Mouse (Mus musculus) heart, embryonic 15.5 days (tissue): ENCODE data around the gene 2310034G01Rik. TPM values are rescaled to one million over a fixed set of nuclear protein-coding genes. Genes with fewer than 3 reads are reported as not detected.

Source experiments
- ATAC-seq: fragments of 200-750 bp; cut with Nextera tagmentation; replicated peaks from 2 replicates; pipeline ENCODE4 v1.8.0; 2017; ENCODE audit warnings: low read depth, moderate TSS enrichment; ENCODE audit not compliant: insufficient number of reproducible peaks, insufficient read depth, low FRiP score
- H3K27ac ChIP-seq: fragments of 300-500 bp; sonication (generic); 2 replicates; pipeline ENCODE4 v1.5.1; 2015; ENCODE audit warnings: mild to moderate bottlenecking, inconsistent platforms
- H3K27me3 ChIP-seq: fragments of 300-500 bp; sonication (generic); 2 replicates; pipeline ENCODE4 v1.6.1; 2015; ENCODE audit warnings: inconsistent platforms
- H3K36me3 ChIP-seq: fragments of 300-500 bp; sonication (generic); 2 replicates; pipeline ENCODE4 v1.6.1; 2015; ENCODE audit warnings: mild to moderate bottlenecking, inconsistent platforms
- H3K4me1 ChIP-seq: fragments of 300-500 bp; sonication (generic); replicated peaks from 2 replicates; pipeline ENCODE4 v1.6.1; 2015; ENCODE audit warnings: inconsistent platforms
- H3K4me2 ChIP-seq: fragments of 300-500 bp; sonication (generic); 2 replicates; pipeline ENCODE4 v1.6.1; 2015; ENCODE audit warnings: inconsistent platforms, mild to moderate bottlenecking, moderate library complexity
- H3K4me3 ChIP-seq: fragments of 300-500 bp; sonication (generic); 2 replicates; pipeline ENCODE4 v1.5.1; 2015; ENCODE audit warnings: mild to moderate bottlenecking, inconsistent platforms
- H3K9ac ChIP-seq: fragments of 300-500 bp; sonication (generic); 2 replicates; pipeline ENCODE4 v1.6.1; 2015; ENCODE audit warnings: mild to moderate bottlenecking, inconsistent platforms
- H3K9me3 ChIP-seq: fragments of 300-500 bp; sonication (generic); replicated peaks from 2 replicates; pipeline ENCODE4 v1.6.1; 2016; ENCODE audit warnings: inconsistent platforms
- WGBS: fragments of 180-500 bp; shearing (Covaris S2); methylation state at CpG from one replicate; pipeline ENCODE4 v1.1.7; 2015; ENCODE audit warnings: mixed read lengths; 5-methylcytosine and 5-hydroxymethylcytosine counted together
- polyA plus RNA-seq: library from polyadenylated mRNA; unstranded; fragments of >200 nt; fragmentation: Nextera tagmentation; extraction: Ambion mirVana; gene quantifications from 2 replicates; pipeline ENCODE4 v1.2.1, GENCODE M21; 2015

2310034G01Rik gene
- polyA plus RNA-seq, 1 experiment from 2014 or later = 0.67 TPM

GRCm38 (mm10) chr19:46357344-46358280 is 7.5 kb upstream of the 2310034G01Rik start:
- ATAC-seq = no peak; the same call in 1 of the 2 replicates
- Histone ChIP-seq H3K9me3 (no peaks in the 10 kb centered on the region), H3K9ac (peak overlapping the region; percentile 59), H3K36me3 (no peaks in the 10 kb centered on the region), H3K4me1 (peaks cover 14% of the 10 kb centered on the region), H3K27ac (peak overlapping the region; percentile 64), H3K4me3 (peak overlapping the region; percentile 62), H3K27me3 (peaks cover 14% of the 10 kb centered on the region), H3K4me2 (peak overlapping the region; percentile 91)
- WGBS = 18% methylated on average over 25 of the region's 25 CpGs

GRCm38 (mm10) chr19:46356701-46357138 is 6.6 kb upstream of the 2310034G01Rik start:
- Histone ChIP-seq H3K4me2 (peak overlapping the region; percentile 91), H3K27me3 (peaks cover 14% of the 10 kb centered on the region), H3K4me1 (peaks cover 14% of the 10 kb centered on the region), H3K27ac (peak overlapping the region; percentile 64; the same call in 1 of the 2 replicates), H3K4me3 (peak overlapping the region; percentile 62), H3K9ac (peak overlapping the region; percentile 59), H3K9me3 (no peaks in the 10 kb centered on the region), H3K36me3 (no peaks in the 10 kb centered on the region)
- ATAC-seq = peak; percentile 79
- under 1% methylated on average over 29 of the region's 29 CpGs for WGBS

DNA sequence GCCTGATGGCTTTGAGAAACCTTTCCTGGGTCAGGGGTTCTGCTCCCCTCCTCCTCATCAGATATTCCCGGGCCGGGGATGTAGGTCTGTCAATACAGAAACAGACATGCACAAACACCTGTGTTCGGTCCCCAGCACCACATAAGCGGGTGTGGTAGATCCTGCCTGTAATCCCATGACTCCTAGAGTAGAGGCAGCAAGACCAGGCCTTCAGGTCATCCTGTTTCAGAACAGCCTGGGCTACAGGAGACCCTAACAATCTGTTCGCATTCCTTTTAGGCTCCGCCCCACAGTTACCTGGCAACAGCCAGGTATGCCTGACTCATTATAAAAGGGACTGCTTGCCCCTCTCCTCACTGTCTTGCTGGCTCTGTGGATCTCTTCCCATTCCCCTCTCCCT is 552 bp downstream of the 2310034G01Rik start:
- Histone ChIP-seq H3K4me3 (peak overlapping the region; percentile 60), H3K27ac (no peak overlapping the region), H3K9ac (peak overlapping the region; percentile 75; the same call in 1 of the 2 replicates), H3K4me2 (peak overlapping the region; percentile 96), H3K36me3 (no peaks in the 10 kb centered on the region), H3K27me3 (0 out of 2 replicates have a peak, but pooled peaks cover 4% of the 10 kb centered on the region), H3K9me3 (no peaks in the 10 kb centered on the region), H3K4me1 (peaks cover 18% of the 10 kb centered on the region)
- 0 out of 2 replicates have a peak, but pooled peaks have one; percentile 20 for ATAC-seq
- WGBS = 31% methylated on average over 6 of the region's 6 CpGs

DNA sequence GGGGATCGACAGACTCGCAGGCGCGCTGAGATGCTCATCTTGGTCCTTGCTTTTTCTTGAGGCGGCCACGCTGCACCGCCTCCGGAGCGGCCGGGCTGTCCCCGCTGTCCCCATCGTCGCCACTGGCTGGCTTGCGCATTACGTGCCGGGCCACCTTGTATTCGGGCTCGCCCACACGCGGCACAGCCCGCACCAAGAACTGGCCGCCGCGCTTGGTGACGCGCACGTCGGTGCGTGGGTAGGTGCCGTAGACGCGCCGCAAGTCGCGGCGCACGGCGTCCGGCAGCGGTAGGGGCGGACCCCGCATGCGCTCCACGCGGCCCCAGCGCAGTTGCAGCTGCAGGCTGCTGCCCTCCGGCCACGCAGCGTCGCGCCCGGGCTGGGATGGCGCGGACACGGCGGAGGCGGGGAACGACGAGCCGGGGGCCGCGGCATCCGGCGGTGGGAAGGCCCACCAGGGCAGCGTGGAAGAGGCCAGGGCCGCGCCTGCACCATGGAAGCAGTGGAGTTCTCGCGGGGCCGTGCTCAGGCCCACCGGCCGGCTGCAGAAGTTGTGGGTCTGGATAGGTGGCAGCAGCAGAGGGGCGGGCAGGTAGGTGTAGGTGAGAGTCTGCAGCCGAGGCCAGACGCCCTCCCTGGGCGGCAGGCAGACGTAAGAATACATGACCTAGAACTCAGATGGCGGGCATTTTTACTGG is 1.2 kb downstream of the 2310034G01Rik start:
- under 1% methylated on average over 78 of the region's 78 CpGs for WGBS
- peak overlapping the region; percentile 75 for H3K9ac ChIP-seq
- peak; percentile 84 for ATAC-seq
- peak overlapping the region; percentile 67 for H3K27ac ChIP-seq
- H3K4me2 ChIP-seq = peak overlapping the region; percentile 96
- H3K36me3 ChIP-seq = no peaks in the 10 kb centered on the region
- H3K27me3 ChIP-seq = peaks cover 9% of the 10 kb centered on the region; the same call in 1 of the 2 replicates
- no peaks in the 10 kb centered on the region for H3K9me3 ChIP-seq
- H3K4me3 ChIP-seq = peak overlapping the region; percentile 60
- peaks cover 18% of the 10 kb centered on the region for H3K4me1 ChIP-seq

GRCm38 (mm10) chr19:46347936-46348668 is 2.0 kb downstream of the 2310034G01Rik start:
- H3K4me3 ChIP-seq = peak overlapping the region; percentile 60
- peak overlapping the region; percentile 67 for H3K27ac ChIP-seq
- peak overlapping the region; percentile 75 for H3K9ac ChIP-seq
- H3K4me2 ChIP-seq = peak overlapping the region; percentile 96
- no peaks in the 10 kb centered on the region for H3K36me3 ChIP-seq
- H3K27me3 ChIP-seq = peaks cover 16% of the 10 kb centered on the region
- WGBS = 27% methylated on average over 14 of the region's 14 CpGs
- H3K4me1 ChIP-seq = peaks cover 18% of the 10 kb centered on the region
- no peaks in the 10 kb centered on the region for H3K9me3 ChIP-seq
- ATAC-seq = no peak

DNA sequence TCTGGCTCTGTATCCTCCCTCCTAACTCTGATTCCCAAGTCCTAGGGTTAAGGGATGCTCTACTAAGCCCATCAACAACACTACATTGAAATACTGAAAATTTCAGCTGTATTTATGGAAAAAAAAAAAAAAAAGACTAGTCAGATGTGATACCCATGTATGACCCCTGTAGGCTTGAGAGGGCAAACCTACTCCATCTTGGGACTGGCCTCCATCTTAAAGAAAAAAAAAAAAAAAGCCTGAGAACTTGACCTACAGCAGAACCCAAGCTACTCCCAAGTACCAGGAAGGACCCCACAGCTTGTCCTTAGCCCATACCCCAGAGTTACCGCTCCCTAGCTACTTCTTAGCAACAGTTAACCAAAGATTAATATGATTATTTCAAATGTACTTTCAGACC is 3.0 kb downstream of the 2310034G01Rik start:
- H3K4me2 ChIP-seq = no peak overlapping the region
- H3K4me1 ChIP-seq = peaks cover 18% of the 10 kb centered on the region
- H3K27ac ChIP-seq = no peak overlapping the region
- no peak for ATAC-seq
- no peak overlapping the region for H3K4me3 ChIP-seq
- WGBS = 93% methylated on average over 1 of the region's 1 CpGs
- peaks cover 16% of the 10 kb centered on the region for H3K27me3 ChIP-seq
- no peaks in the 10 kb centered on the region for H3K36me3 ChIP-seq
- no peak overlapping the region for H3K9ac ChIP-seq
- H3K9me3 ChIP-seq = no peaks in the 10 kb centered on the region

- no peaks in the 10 kb centered on the region for H3K9me3 ChIP-seq
- no peak overlapping the region for H3K9ac ChIP-seq
- no peak overlapping the region for H3K4me2 ChIP-seq
- H3K4me1 ChIP-seq = peaks cover 20% of the 10 kb centered on the region
- no peak overlapping the region for H3K4me3 ChIP-seq
- no peak overlapping the region for H3K27ac ChIP-seq
- no peaks in the 10 kb centered on the region for H3K36me3 ChIP-seq
- ATAC-seq = no peak
- WGBS = 23% methylated on average over 7 of the region's 7 CpGs
- H3K27me3 ChIP-seq = peaks cover 12% of the 10 kb centered on the region
Observed at GRCm38 (mm10) chr19:46344710-46345419, 5.2 kb downstream of the 2310034G01Rik start.

DNA sequence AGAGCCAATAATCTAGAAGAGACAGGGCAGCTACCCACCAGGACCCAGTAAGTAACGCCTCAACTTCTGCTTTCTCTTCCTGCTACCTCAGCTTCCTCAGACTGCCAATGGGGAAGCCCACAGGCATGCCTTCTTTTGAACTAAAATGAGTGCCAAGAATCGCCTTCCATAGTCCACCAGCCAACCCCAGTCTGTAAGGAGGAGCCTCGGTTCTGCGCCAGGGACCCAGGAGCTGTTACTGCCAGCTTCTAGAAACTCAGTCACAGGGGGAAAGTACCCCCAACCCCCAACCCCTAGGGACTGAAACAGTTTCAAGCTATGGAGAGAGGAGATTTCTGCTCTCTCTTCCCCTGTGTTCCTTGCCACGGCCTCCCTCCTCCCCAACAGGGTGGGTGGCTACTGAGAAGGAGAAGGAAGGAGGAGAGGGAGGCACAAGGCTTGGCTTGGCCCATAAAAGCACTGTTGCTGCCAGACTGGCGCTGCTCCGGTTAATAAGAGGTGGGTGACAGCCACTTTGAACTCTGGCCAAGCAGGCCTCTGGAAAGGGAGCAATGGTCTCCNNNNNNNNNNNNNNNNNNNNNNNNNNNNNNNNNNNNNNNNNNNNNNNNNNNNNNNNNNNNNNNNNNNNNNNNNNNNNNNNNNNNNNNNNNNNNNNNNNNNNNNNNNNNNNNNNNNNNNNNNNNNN is 10.7 kb downstream of the 2310034G01Rik start:
- no peak for ATAC-seq
- peak overlapping the region; percentile 50 for H3K27ac ChIP-seq
- no peak overlapping the region for H3K9ac ChIP-seq
- WGBS = 58% methylated on average over 7 of the region's 7 CpGs
- H3K4me2 ChIP-seq = peak overlapping the region; percentile 54
- H3K36me3 ChIP-seq = no peaks in the 10 kb centered on the region
- 0 out of 2 replicates have a peak overlapping the region, but pooled peaks have one; percentile 91 for H3K4me3 ChIP-seq
- H3K9me3 ChIP-seq = no peaks in the 10 kb centered on the region
- H3K27me3 ChIP-seq = peaks cover 11% of the 10 kb centered on the region
- peaks cover 24% of the 10 kb centered on the region for H3K4me1 ChIP-seq

DNA sequence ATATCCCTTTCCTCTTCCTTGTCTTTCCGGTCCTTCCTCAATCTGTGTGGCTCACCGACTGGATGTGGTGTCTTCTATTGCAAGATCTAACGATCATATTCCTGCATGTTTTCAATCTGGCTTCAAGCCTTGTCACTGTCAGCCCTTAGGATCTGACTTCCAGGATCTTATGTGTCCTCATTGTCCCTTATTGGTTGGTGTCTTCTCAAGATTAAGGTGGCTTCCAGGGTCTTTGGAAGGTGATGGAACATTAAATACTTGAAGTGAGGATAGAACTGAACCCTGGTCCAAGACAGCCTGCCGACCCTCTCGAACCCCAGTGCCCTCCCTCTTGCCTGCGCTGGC is 11.2 kb downstream of the 2310034G01Rik start:
- Histone ChIP-seq H3K4me1 (peaks cover 24% of the 10 kb centered on the region), H3K36me3 (no peaks in the 10 kb centered on the region), H3K9ac (0 out of 2 replicates have a peak overlapping the region, but pooled peaks have one; percentile 26), H3K27me3 (peaks cover 7% of the 10 kb centered on the region), H3K27ac (peak overlapping the region; percentile 50), H3K4me2 (peak overlapping the region; percentile 54), H3K4me3 (peak overlapping the region; percentile 91), H3K9me3 (no peaks in the 10 kb centered on the region)
- ATAC-seq = no peak
- WGBS = 52% methylated on average over 6 of the region's 6 CpGs
